Mouse (Mus musculus) skeletal muscle tissue, adult 2 months (tissue): ENCODE results near the gene Vgll1.

Experiments used
- DNase-seq: peaks from one replicate; pipeline ENCODE4 v3.0.0-alpha.2; 2012; ENCODE audit warnings: low read depth, low spot score

Vgll1 gene

DNA sequence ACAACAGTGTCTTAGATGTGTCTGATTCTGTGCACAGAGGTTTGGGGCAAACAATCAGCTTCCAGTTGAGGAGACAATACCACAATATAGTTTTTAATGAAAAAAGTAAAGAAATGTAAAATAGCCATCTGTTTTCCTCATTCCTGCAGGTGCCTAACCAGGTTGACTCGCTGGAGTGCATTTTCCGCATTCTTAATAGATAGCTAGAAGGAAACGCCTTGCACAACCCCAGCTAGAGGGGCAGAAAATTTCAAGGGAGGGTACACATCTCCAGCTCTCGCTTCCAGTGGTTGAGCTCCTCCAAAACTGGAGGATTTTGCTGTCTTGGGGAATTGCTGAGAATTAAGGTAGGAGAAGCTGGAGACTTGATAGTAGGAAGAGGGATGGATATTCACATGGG lies at the start of gene Vgll1:
Gene Vgll1 (plus strand): TSS at position 301 of the 400 bp plus-strand sequence.
- DNase-seq = no peak

DNA sequence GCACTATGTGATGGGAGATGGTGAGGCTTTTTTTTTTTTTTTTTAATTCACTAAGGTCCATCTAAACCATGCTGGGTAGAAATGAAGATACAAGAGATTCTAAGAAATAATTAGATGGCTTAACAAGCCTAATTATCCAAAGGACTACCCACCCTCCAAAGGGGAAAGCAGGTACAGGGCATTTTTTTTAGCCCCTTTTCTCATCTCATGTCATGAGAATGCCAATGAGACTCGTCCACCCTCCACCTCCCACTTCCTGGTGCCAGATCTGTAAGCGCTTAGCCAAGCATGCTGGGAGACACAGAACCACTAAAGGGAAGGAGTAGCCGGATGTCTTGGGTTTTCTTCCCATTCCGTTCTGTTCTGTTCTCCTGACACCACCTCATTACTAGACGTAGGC lies 45.1 kb upstream of the Vgll1 start, which contains the start of gene Brs3:
Gene Brs3 (plus strand): TSS at position 301 of the 400 bp plus-strand sequence.
- DNase-seq = no peak

- no peak for DNase-seq
These were observed 44.0 kb upstream of the Vgll1 start for GRCm38 (mm10) chrX:57043869-57044268.

DNA sequence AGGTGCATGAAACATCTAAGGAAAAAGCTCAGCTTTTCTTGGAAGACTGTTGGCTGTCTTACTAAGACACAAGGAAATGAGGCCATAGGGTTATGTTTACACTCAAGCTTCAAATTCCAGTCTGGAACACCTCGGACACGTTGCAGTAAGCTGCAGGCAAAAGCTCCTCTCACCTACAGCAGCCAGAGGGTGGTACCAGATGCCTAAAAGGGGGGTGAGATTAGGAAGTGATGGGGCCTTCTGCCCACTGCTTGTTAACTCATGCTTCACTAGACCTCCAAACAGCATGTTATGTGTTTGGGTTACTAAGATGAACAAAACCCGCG lies 35.1 kb upstream of the Vgll1 start:
- DNase-seq = no peak

GRCm38 (mm10) chrX:57053174-57053992 lies 34.5 kb upstream of the Vgll1 start, which contains the start of gene Htatsf1:
Gene Htatsf1, plus strand, starts transcription at chrX:57053583.
- DNase-seq = peak; percentile 59

- DNase-seq = no peak
These were observed 33.9 kb upstream of the Vgll1 start for GRCm38 (mm10) chrX:57053993-57054385.

DNA sequence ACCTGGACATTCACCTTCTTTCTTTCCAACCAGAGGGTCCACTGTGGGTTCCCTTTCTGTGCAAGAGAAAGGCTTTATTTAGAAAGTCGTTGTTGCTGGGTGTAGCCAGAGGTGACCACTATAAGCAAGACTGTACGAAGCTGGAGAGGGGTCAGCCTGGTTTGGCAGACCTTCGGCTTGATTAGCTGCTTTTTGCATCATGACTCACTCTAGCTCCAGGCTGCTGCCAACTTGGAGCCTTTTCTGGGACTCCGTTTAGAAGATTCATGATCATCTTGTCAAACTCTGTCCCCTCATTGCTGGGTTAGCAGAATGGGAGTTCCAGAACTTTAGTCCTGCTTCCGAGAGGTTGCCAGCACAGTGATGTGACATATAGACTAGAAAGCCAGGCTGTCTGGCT lies 6.4 kb upstream of the Vgll1 start:
- DNase-seq = no peak

DNA sequence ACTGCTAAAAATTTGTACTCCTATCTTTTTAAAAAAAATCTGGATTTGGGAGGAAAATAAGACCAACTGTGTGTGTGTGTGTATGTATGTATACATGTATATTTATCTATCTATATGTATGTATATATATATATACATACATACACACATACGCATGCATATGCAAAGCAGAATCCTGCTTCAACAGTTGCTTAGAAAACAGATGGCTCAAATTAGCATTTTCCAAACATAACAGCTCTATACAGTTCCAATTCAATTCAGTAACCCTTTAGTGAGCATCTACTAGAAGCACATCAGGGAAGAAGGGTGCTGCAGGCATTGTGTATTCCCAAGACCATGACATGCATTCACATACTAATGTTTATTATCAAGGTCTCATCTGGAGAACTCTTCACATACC lies 15.5 kb downstream of the Vgll1 start:
- DNase-seq = no peak

GRCm38 (mm10) chrX:57106956-57107355 lies 19.1 kb downstream of the Vgll1 start:
- no peak for DNase-seq

DNA sequence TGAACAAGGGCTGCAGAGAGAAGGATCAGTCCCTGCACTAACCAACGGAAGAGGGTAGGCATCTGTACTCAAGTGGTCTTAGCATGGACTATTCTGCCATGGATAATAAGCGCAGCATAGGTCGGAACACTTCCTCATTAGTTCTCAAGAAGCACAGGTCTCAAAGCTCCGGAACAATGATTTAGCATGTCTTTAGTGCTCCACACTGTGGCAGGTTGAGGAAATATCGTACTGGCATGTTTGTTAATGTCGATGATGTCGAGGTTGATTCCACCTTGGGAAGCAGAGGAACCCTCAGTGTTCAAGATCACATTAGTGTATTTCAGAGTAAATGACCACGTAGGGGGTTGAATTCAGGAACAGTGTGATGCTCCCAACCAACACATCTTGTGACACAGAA lies 30.2 kb downstream of the Vgll1 start:
- no peak for DNase-seq

DNA sequence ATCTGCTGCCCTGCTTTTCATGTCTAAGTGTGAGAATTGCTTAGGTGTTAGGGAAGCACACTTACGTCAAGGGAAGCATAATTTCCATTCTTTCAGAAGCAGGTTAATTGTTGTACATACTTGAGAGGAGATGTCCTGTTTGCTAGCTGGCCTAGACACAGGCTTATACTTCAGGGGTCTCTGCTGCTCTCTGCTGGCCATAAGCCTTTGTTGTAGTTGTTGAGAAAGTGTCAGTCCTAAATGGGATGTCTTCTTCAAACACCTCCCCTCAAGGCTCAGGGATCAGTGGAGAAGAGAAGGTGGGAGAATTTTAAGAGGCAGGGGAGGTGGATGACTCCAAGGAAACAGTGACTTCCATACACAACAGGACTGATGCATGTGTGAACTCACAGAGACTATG lies 32.9 kb downstream of the Vgll1 start:
- DNase-seq = no peak

DNA sequence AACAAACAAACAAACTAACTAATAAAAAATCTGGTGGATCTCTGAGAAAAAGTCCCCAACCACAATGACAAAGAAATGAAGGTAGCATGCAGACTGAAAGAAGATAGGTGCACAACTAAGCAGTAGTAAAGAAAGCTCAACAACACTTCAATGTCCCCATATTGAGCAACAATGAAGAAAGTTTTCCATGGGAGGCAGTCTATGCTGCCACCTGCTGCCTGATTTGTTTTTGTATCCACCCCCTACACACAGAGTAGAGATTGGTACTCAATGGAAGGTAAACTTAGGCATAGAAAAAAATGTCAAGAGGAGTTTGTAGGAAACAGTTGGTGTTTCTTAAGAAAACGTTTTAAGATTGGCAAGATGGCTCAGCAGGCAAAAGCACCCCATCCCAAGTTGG lies 42.7 kb downstream of the Vgll1 start:
- DNase-seq = no peak

- DNase-seq = no peak
These were observed 49.7 kb downstream of the Vgll1 start for GRCm38 (mm10) chrX:57137627-57138026.

- no peak for DNase-seq
These were observed 65.6 kb downstream of the Vgll1 start for GRCm38 (mm10) chrX:57153520-57153919.
